Mouse (Mus musculus): ENCODE results near the gene Ch25h. TPM values are rescaled to one million over a fixed set of nuclear protein-coding genes. Genes with fewer than 3 reads are reported as not detected.
A peak's percentile ranks its signal among the peaks of the same experiment; 100 is the strongest.

The Ch25h gene
- total and polyA plus RNA-seq, 2 experiments from 2014 or later = 1.3 to 2.7 TPM

DNA sequence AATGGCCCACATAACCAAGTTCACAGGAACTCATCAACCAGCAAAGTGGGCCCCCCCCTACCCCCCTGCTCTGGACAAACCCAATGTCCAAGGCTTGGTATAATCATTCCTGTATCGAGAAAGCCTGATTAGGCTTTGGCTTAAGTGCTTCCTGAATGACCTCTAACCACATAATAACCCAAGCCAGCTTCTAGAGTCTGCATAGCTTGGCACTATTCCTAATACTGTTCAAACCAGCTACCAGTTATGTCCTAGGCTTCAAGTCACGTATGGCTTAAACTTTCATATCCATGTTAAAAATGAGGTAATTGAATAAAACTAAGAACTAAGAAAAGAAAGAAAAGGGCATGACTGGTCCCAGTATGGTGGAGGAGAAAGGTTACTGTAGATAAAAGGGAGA, 41.4 kb upstream of the Ch25h start:
- Histone ChIP-seq H3K4me2 (ENCODE audit: low read depth, low read length) (no peak overlapping the region), H3K9me3 (replicated peaks; ENCODE audit: control insufficient read depth, low read length) (no peaks in the 10 kb centered on the region), H3K4me1 (ENCODE audit: control insufficient read depth, insufficient read depth) (peaks cover 10% of the 10 kb centered on the region; the same call in 1 of the 2 replicates), H3K27me3 (ENCODE audit: control insufficient read depth, insufficient read depth, low read length) (no peaks in the 10 kb centered on the region), H3K27ac (ENCODE audit: low read depth) (no peak overlapping the region), H3K9ac (replicated peaks; ENCODE audit: low read depth, low read length) (no peak overlapping the region), H3K36me3 (replicated peaks; ENCODE audit: control insufficient read depth, insufficient read depth, low read length) (peaks cover 12% of the 10 kb centered on the region; the same call in 1 of the 2 replicates), H3K4me3 (ENCODE audit: low read depth, low read length) (no peak overlapping the region)
- no peak for TF ChIP-seq EP300 (IDR thresholded peaks at IDR 0.05; ENCODE audit: low read depth)
- no peak for TF ChIP-seq CTCF (IDR thresholded peaks at IDR 0.05; ENCODE audit: low read depth)
- WGBS = 45% methylated on average over 2 of the region's 2 CpGs
- no peak for DNase-seq (ENCODE audit: low spot score)
- ATAC-seq (ENCODE audit: insufficient read depth, low read depth) = no peak

DNA sequence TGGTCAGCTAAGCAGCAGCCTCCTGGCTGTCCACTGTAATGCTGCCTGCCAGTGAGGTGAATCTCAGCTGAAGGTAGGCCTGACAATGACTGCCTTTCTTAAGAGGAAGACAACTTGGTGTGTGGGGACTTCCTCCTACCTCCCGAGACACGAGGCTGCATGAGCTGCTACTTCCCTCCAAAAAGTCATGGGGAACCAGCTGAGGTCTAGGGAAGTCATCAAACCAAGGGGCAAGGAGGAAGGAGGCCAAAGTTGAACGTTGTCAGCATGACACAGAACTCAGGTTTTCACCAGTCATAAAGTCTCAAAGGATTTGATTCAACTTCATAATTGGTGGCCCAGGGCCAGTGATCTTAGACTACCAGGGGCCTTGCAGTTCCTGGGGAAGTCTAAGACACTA, 40.7 kb upstream of the Ch25h start:
- peaks cover 15% of the 10 kb centered on the region for H3K36me3 ChIP-seq (replicated peaks; ENCODE audit: control insufficient read depth, insufficient read depth, low read length)
- H3K27ac ChIP-seq (ENCODE audit: low read depth) = no peak overlapping the region
- no peak for TF ChIP-seq CTCF (IDR thresholded peaks at IDR 0.05; ENCODE audit: low read depth)
- TF ChIP-seq EP300 (IDR thresholded peaks at IDR 0.05; ENCODE audit: low read depth) = no peak
- H3K27me3 ChIP-seq (ENCODE audit: control insufficient read depth, insufficient read depth, low read length) = no peaks in the 10 kb centered on the region
- H3K4me3 ChIP-seq (ENCODE audit: low read depth, low read length) = no peak overlapping the region
- no peak for DNase-seq (ENCODE audit: low spot score)
- H3K4me1 ChIP-seq (ENCODE audit: control insufficient read depth, insufficient read depth) = peaks cover 10% of the 10 kb centered on the region; the same call in 1 of the 2 replicates
- H3K9me3 ChIP-seq (replicated peaks; ENCODE audit: control insufficient read depth, low read length) = no peaks in the 10 kb centered on the region
- H3K9ac ChIP-seq (replicated peaks; ENCODE audit: low read depth, low read length) = no peak overlapping the region
- H3K4me2 ChIP-seq (ENCODE audit: low read depth, low read length) = no peak overlapping the region
- WGBS = 69% methylated on average over 3 of the region's 3 CpGs
- no peak for ATAC-seq (ENCODE audit: insufficient read depth, low read depth)

DNA sequence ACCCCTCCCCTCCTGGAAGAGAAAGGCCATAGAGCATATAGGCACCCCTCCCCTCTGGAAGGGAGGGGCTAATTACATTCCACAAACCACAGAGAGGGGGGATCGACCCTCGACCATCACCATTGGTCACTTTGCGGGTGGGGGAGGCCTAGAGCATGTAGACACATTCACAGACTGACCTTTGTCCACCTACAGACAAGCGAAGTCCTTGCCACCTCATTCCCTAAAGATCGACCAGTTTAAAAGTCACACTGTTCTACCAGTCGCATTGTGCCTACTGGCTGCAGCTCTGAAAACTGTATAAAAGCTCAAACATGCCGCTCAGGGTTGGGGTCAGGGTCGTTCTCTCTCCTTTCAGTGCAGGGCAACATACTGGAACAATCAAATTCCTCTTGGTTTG, 36.6 kb upstream of the Ch25h start:
- DNase-seq (ENCODE audit: low spot score) = no peak
- no peak for ATAC-seq (ENCODE audit: insufficient read depth, low read depth)
- Histone ChIP-seq H3K4me1 (ENCODE audit: control insufficient read depth, insufficient read depth) (peaks cover 9% of the 10 kb centered on the region; the same call in 1 of the 2 replicates), H3K4me3 (ENCODE audit: low read depth, low read length) (no peak overlapping the region), H3K4me2 (ENCODE audit: low read depth, low read length) (no peak overlapping the region), H3K27me3 (ENCODE audit: control insufficient read depth, insufficient read depth, low read length) (no peaks in the 10 kb centered on the region), H3K36me3 (replicated peaks; ENCODE audit: control insufficient read depth, insufficient read depth, low read length) (peaks cover 30% of the 10 kb centered on the region), H3K9me3 (replicated peaks; ENCODE audit: control insufficient read depth, low read length) (no peaks in the 10 kb centered on the region), H3K9ac (replicated peaks; ENCODE audit: low read depth, low read length) (no peak overlapping the region), H3K27ac (ENCODE audit: low read depth) (peak overlapping the region; percentile 70; the same call in 1 of the 2 replicates)
- 75% methylated on average over 8 of the region's 8 CpGs for WGBS
- no peak for TF ChIP-seq CTCF (IDR thresholded peaks at IDR 0.05; ENCODE audit: low read depth)
- no peak for TF ChIP-seq EP300 (IDR thresholded peaks at IDR 0.05; ENCODE audit: low read depth)

DNA sequence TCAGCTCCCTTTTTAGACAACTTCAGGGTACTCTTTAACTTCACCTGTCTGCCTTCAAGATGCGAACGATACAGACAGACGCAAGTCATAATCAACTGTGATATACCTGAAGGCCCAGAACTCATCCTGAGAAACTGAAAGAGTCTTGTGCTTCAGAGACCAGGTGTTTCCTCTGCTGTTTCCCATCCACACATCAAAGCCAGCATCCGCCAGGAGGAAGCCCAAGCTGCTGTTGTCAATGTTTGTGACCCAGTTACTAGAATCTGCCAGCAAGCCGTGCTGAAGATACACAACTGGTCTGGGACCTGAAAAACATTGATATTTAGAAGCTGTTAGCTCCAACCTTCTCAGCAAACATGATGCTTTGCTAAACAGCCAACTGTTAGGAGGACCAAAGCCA, 35.8 kb upstream of the Ch25h start:
- TF ChIP-seq EP300 (IDR thresholded peaks at IDR 0.05; ENCODE audit: low read depth) (no peak), CTCF (IDR thresholded peaks at IDR 0.05; ENCODE audit: low read depth) (no peak)
- WGBS = 80% methylated on average over 5 of the region's 5 CpGs
- Histone ChIP-seq H3K36me3 (replicated peaks; ENCODE audit: control insufficient read depth, insufficient read depth, low read length) (peaks cover 38% of the 10 kb centered on the region), H3K4me3 (ENCODE audit: low read depth, low read length) (no peak overlapping the region), H3K4me2 (ENCODE audit: low read depth, low read length) (no peak overlapping the region), H3K27me3 (ENCODE audit: control insufficient read depth, insufficient read depth, low read length) (no peaks in the 10 kb centered on the region), H3K27ac (ENCODE audit: low read depth) (peak overlapping the region; percentile 70; the same call in 1 of the 2 replicates), H3K4me1 (ENCODE audit: control insufficient read depth, insufficient read depth) (0 out of 2 replicates have a peak, but pooled peaks cover 2% of the 10 kb centered on the region), H3K9ac (replicated peaks; ENCODE audit: low read depth, low read length) (no peak overlapping the region), H3K9me3 (replicated peaks; ENCODE audit: control insufficient read depth, low read length) (no peaks in the 10 kb centered on the region)
- DNase-seq (ENCODE audit: low spot score) = no peak
- no peak for ATAC-seq (ENCODE audit: insufficient read depth, low read depth)

DNA sequence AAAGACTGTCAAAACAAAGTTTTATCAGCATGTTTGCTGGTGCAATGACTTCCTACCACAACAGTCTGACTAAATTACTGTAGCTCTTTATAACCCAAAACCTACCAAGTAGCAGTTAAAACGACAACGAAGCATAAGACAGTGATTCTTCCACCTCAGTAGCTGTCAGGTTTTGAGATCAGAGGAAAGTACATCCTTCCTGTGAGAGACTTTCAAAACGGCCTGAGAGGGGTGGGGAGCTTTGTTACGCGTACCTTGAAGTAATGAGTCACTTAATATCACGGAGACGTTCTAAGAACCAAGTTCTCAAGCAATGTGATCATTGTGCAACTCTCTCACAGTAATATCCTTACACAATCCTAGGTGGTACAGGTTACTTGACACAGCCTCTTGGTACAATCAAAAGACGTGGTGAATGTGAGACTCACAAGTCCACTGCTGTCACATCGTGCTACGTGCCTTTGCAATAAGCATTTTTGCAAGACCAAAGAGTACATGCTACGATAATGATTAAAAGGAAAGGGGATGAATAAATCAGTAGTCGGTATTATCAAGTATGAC, 30.3 kb upstream of the Ch25h start:
- H3K27me3 ChIP-seq (ENCODE audit: control insufficient read depth, insufficient read depth, low read length) = no peaks in the 10 kb centered on the region
- H3K4me1 ChIP-seq (ENCODE audit: control insufficient read depth, insufficient read depth) = no peaks in the 10 kb centered on the region
- H3K9me3 ChIP-seq (replicated peaks; ENCODE audit: control insufficient read depth, low read length) = no peaks in the 10 kb centered on the region
- 80% methylated on average over 12 of the region's 12 CpGs for WGBS
- H3K27ac ChIP-seq (ENCODE audit: low read depth) = no peak overlapping the region; the same call in 1 of the 2 replicates
- no peak overlapping the region for H3K4me3 ChIP-seq (ENCODE audit: low read depth, low read length)
- no peak overlapping the region for H3K9ac ChIP-seq (replicated peaks; ENCODE audit: low read depth, low read length)
- no peak overlapping the region for H3K4me2 ChIP-seq (ENCODE audit: low read depth, low read length)
- ATAC-seq (ENCODE audit: insufficient read depth, low read depth) = no peak
- peaks cover 33% of the 10 kb centered on the region for H3K36me3 ChIP-seq (replicated peaks; ENCODE audit: control insufficient read depth, insufficient read depth, low read length)
- no peak for TF ChIP-seq CTCF (IDR thresholded peaks at IDR 0.05; ENCODE audit: low read depth)
- no peak for TF ChIP-seq EP300 (IDR thresholded peaks at IDR 0.05; ENCODE audit: low read depth)
- no peak for DNase-seq (ENCODE audit: low spot score)

DNA sequence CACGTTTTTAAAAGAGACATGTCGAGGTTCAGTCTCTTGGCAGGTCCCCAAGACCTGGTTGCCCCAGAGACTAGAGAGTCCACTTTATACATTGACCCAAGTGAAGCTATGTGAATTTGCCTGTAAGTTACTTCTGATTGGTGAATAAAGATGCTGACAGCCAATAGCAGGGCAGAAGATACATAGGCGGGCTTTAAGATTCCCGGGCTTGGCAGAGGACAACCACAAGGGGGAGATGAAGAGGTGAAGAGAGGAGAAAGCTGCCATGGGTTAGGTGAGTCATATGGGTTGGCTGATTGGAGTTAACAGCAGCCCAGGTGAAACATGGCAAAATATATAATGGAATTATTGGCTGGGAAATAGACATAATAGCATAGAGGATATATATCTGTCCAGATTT, 25.8 kb upstream of the Ch25h start:
- no peak overlapping the region for H3K4me3 ChIP-seq (ENCODE audit: low read depth, low read length)
- DNase-seq (ENCODE audit: low spot score) = peak; percentile 77
- 44% methylated on average over 4 of the region's 4 CpGs for WGBS

More for the DNA sequence above, 25.8 kb upstream of the Ch25h start:
- H3K9me3 ChIP-seq (replicated peaks; ENCODE audit: control insufficient read depth, low read length) = no peaks in the 10 kb centered on the region
- ATAC-seq (ENCODE audit: insufficient read depth, low read depth) = peak; percentile 74; the same call in 1 of the 2 replicates
- H3K9ac ChIP-seq (replicated peaks; ENCODE audit: low read depth, low read length) = no peak overlapping the region
- no peaks in the 10 kb centered on the region for H3K27me3 ChIP-seq (ENCODE audit: control insufficient read depth, insufficient read depth, low read length)
- H3K36me3 ChIP-seq (replicated peaks; ENCODE audit: control insufficient read depth, insufficient read depth, low read length) = peaks cover 17% of the 10 kb centered on the region
- H3K4me2 ChIP-seq (ENCODE audit: low read depth, low read length) = no peak overlapping the region
- no peaks in the 10 kb centered on the region for H3K4me1 ChIP-seq (ENCODE audit: control insufficient read depth, insufficient read depth)
- no peak for TF ChIP-seq EP300 (IDR thresholded peaks at IDR 0.05; ENCODE audit: low read depth)
- peak; percentile 67 for TF ChIP-seq CTCF (IDR thresholded peaks at IDR 0.05; ENCODE audit: low read depth)
- H3K27ac ChIP-seq (ENCODE audit: low read depth) = no peak overlapping the region
